Mouse (Mus musculus) lung, postnatal 0 days (tissue): ENCODE measurements around the gene Cyp3a11. TPM values are rescaled to one million over a fixed set of nuclear protein-coding genes. Genes with fewer than 3 reads are reported as not detected.
"Not testable (repeated sequence)": the region's sequence is repeated elsewhere in the genome, so short reads cannot be mapped to it uniquely, and the experiment has no call there.

ENCODE experiments used
- ATAC-seq: fragments of 200-750 bp; cut with Nextera tagmentation; 2 replicates; pipeline ENCODE4 v1.8.0; 2017; ENCODE audit warnings: moderate library complexity
- DNase-seq: peaks from one replicate; pipeline ENCODE4 v3.0.0-alpha.2; 2016; ENCODE audit warnings: low spot score
- H3K27ac ChIP-seq: fragments of 300-500 bp; sonication (generic); 2 replicates; pipeline ENCODE4 v1.5.1; 2014; ENCODE audit warnings: antibody characterized with exemption, mild to moderate bottlenecking, low read length, mixed read lengths
- H3K27me3 ChIP-seq: fragments of 300-500 bp; sonication (generic); replicated peaks from 2 replicates; pipeline ENCODE4 v1.6.1; 2014; ENCODE audit warnings: low read length, mixed read lengths; ENCODE audit not compliant: insufficient read depth
- H3K36me3 ChIP-seq: fragments of 300-500 bp; sonication (generic); 2 replicates; pipeline ENCODE4 v1.6.1; 2014; ENCODE audit warnings: low read length, mixed read lengths; ENCODE audit not compliant: insufficient read depth
- H3K4me1 ChIP-seq: fragments of 300-500 bp; sonication (generic); 2 replicates; pipeline ENCODE4 v1.6.1; 2014; ENCODE audit warnings: antibody characterized with exemption, low read depth, low read length, mixed read lengths; ENCODE audit not compliant: insufficient read depth
- H3K4me2 ChIP-seq: fragments of 300-500 bp; sonication (generic); replicated peaks from 2 replicates; pipeline ENCODE4 v1.6.1; 2014; ENCODE audit warnings: low read depth, mild to moderate bottlenecking, low read length, moderate library complexity, mixed read lengths
- H3K4me3 ChIP-seq: fragments of 300-500 bp; sonication (generic); 2 replicates; pipeline ENCODE4 v1.5.1; 2014; ENCODE audit warnings: low read depth, low read length
- H3K9ac ChIP-seq: fragments of 300-500 bp; sonication (generic); replicated peaks from 2 replicates; pipeline ENCODE4 v1.6.1; 2014; ENCODE audit warnings: low read depth, mild to moderate bottlenecking
- H3K9me3 ChIP-seq: fragments of 300-500 bp; sonication (generic); 2 replicates; pipeline ENCODE4 v1.6.1; 2016; ENCODE audit warnings: low read length, mixed read lengths
- CTCF ChIP-seq: IDR thresholded peaks from 2 replicates; pipeline ENCODE4 v1.5.1; 2016; ENCODE audit warnings: antibody characterized with exemption, mild to moderate bottlenecking
- EP300 ChIP-seq: IDR thresholded peaks from 2 replicates; pipeline ENCODE4 v1.6.1; 2016; ENCODE audit warnings: antibody characterized with exemption, mild to moderate bottlenecking, control low read depth
- WGBS: fragments of 180-500 bp; shearing (Covaris S2); extraction: QIAGEN DNeasy Blood & Tissue Kit; methylation state at CpG from one replicate; pipeline ENCODE4 v1.1.7; 2014; 5-methylcytosine and 5-hydroxymethylcytosine counted together
- polyA plus RNA-seq: library from polyadenylated mRNA; unstranded; fragments of >200 nt; fragmentation: Nextera tagmentation; extraction: Ambion mirVana; gene quantifications from 2 replicates; pipeline ENCODE4 v1.2.1, GENCODE M21; 2015

Gene Cyp3a11
- 0.05 TPM in 1 of 2 replicates, not detected in the other for polyA plus RNA-seq

DNA sequence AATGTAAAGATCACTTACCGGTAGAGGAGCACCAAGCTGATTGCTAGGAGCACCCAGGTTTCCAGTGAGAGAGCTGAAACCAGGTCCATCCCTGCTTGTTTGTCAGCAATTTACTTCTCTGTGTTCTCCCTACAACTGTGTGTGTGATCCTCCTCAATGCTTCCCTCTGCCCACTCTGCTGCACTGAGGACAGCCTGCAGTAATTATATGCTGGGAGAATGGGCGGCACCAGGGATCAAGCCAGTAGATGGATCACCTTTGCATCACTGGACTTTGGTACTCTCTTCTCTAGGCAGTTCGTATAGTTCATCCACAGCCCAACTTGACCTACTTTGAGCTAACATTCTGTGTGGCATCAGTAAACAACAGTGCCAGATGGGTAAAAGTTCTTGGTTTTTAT, at the start of gene Cyp3a11:
TSS of gene Cyp3a11 (minus strand) at position 277 of the 400 bp plus-strand sequence.
- Histone ChIP-seq H3K4me2 (no peak within 1 kb of the TSS), H3K27me3 (no peaks in the 10 kb centered on the region), H3K9me3 (no peaks in the 10 kb centered on the region; the same call in 1 of the 2 replicates), H3K4me3 (no peak within 1 kb of the TSS), H3K9ac (no peak within 1 kb of the TSS), H3K36me3 (no peaks in the 10 kb centered on the region), H3K27ac (no peak within 1 kb of the TSS), H3K4me1 (no peaks in the 10 kb centered on the region)
- no peak for TF ChIP-seq CTCF
- TF ChIP-seq EP300: no peak
- ATAC-seq: no peak
- WGBS: 79% methylated on average over 3 of the region's 3 CpGs
- DNase-seq: no peak

DNA sequence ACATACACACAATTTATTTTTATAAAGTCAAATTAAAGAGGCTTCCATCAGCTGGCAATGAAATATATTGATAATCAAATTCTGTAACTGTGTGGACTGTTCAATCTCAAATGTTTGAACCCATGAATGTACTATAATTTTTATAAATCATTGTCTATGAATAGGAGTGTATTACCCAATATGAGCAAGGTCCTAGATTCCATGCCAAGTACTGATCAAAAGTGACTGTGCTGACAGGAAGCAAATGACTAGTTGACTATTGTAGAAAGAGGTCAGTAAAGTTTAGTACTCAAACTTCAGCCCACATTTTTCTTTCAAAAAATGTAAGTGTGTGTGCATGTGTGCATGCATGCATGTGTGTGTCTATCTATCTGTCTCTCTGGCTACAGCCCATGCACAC, 33.1 kb upstream of the Cyp3a11 start:
- Histone ChIP-seq H3K9ac (no peak overlapping the region), H3K4me3 (no peak overlapping the region), H3K36me3 (no peaks in the 10 kb centered on the region), H3K27ac (no peak overlapping the region), H3K4me2 (no peak overlapping the region), H3K27me3 (no peaks in the 10 kb centered on the region), H3K9me3 (no peaks in the 10 kb centered on the region), H3K4me1 (no peaks in the 10 kb centered on the region)
- DNase-seq: no peak
- no peak for TF ChIP-seq CTCF
- TF ChIP-seq EP300: no peak
- no peak for ATAC-seq

DNA sequence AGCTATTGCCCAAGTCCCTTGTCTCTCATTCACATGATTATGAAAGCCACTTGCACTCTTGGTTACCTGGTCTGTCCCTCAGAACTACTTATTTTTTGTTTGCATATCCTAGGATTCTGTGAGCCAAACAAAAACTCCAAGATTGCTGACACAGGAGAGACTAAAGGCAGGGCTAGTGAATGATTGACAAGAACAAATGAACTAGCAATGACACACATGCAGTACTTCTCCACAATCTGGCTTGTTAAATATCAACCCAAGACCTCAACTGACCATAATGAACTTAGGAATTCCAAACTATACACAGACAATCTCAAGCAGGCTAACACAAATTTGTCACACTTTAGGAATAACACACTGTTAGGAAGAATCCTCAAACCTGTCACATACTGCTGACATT, 32.0 kb upstream of the Cyp3a11 start:
- no peaks in the 10 kb centered on the region for H3K9me3 ChIP-seq
- no peaks in the 10 kb centered on the region for H3K27me3 ChIP-seq
- DNase-seq: no peak
- no peak overlapping the region for H3K4me2 ChIP-seq
- H3K36me3 ChIP-seq: no peaks in the 10 kb centered on the region
- TF ChIP-seq EP300 (no peak), CTCF (no peak)
- H3K9ac ChIP-seq: no peak overlapping the region
- H3K4me3 ChIP-seq: no peak overlapping the region
- no peaks in the 10 kb centered on the region for H3K4me1 ChIP-seq
- no peak overlapping the region for H3K27ac ChIP-seq
- no peak for ATAC-seq

DNA sequence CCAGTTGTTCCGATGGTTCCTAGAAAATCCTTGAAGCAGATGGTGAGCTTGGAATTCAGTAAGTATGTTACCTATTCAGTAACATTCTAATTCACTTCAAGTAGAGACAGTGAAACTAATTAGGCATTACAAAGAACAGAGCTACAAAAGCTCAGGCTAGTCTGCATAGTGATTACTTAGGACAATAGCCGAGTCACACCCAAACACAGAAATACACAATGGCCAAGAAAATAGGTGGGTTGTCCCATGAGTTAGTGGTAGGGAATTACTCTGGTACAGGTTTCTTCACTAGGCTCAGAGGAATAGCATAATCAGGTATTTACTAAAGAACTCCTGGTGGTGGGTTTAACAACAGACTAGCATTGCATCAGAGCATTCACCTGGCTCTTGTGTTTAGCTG, 27.2 kb upstream of the Cyp3a11 start:
- not testable (repeated sequence) for H3K4me1 ChIP-seq, H3K27me3 ChIP-seq, H3K4me3 ChIP-seq, H3K36me3 ChIP-seq, ATAC-seq, H3K27ac ChIP-seq, H3K9ac ChIP-seq, H3K9me3 ChIP-seq, DNase-seq, H3K4me2 ChIP-seq
- WGBS: 75% methylated on average over 2 of the region's 2 CpGs

DNA sequence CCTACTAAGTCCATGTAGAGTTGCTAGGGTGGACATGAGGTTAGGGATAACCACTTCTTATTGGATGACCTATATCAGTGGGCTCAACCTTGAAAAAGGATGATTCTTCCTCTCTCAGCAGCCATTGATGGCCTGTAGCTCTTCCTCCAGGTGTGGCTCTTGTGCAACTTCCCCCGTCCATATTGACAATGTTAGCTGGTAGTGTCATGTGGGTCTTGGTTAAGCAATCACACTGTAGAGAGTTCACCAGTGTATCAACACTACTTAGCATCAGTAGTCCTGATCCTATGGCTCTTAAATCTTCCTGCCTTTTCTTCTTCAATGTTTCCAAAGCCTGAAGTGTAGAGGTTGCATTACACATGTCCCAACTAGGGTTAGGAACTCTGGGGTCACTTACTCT, 24.8 kb upstream of the Cyp3a11 start:
- DNase-seq: no peak
- Histone ChIP-seq H3K27me3 (no peaks in the 10 kb centered on the region), H3K36me3 (no peaks in the 10 kb centered on the region), H3K4me3 (no peak overlapping the region), H3K4me2 (no peak overlapping the region), H3K4me1 (no peaks in the 10 kb centered on the region), H3K27ac (no peak overlapping the region), H3K9me3 (peaks cover 3% of the 10 kb centered on the region; the same call in 1 of the 2 replicates), H3K9ac (no peak overlapping the region)
- TF ChIP-seq CTCF (no peak), EP300 (no peak)
- ATAC-seq: no peak
- WGBS: 78% methylated on average over 1 of the region's 1 CpGs

DNA sequence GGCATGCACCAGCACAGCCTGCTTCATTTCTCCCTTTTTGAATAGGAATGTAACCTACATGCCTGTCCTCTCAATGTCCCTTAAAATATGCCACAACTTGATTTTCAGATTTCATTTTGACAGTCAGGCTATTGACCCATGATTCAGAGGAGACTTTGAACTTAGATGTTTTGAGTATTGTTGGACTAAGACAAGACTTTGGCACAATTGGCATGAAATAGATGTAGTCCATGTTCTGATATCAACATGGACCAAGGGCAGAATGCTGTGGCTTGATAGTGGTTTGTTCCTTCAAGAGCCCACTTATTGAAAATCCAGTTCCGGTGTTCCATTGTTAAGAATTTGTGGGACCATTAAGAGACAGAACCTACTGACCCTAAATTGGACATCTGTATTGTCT, 23.6 kb upstream of the Cyp3a11 start:
- no peaks in the 10 kb centered on the region for H3K4me1 ChIP-seq
- DNase-seq: no peak
- no peaks in the 10 kb centered on the region for H3K27me3 ChIP-seq
- 82% methylated on average over 1 of the region's 1 CpGs for WGBS
- H3K27ac ChIP-seq: no peak overlapping the region
- H3K4me2 ChIP-seq: no peak overlapping the region
- H3K9ac ChIP-seq: no peak overlapping the region
- H3K9me3 ChIP-seq: peaks cover 3% of the 10 kb centered on the region; the same call in 1 of the 2 replicates
- no peak overlapping the region for H3K4me3 ChIP-seq
- ATAC-seq: no peak
- H3K36me3 ChIP-seq: no peaks in the 10 kb centered on the region
- TF ChIP-seq CTCF (no peak), EP300 (no peak)

DNA sequence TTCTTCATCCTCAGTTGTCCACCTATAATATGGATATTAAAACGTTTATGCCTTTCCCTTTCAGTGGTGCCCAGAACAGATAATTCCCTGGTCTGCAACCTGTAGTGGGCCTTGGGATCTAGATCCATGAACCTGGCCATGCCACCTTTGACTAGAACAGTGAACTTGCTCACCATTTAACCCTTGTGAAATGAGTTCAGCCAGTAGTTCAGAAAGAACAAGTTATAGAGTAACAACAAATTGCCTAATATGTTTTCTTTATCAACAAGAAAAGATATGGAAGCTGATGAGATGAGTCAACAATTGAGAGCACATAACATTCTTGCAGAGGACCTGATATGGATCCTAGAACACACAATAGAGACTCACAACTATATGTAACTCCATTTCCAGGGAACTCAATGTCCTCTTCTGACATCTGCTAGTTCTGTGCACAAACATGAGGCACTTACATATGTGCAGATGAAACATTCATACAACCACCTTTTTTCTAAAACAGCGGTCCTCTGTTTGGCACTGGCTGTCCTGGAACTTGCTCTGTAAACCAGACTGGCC, 20.7 kb upstream of the Cyp3a11 start:
- Histone ChIP-seq H3K27ac (no peak overlapping the region), H3K9ac (no peak overlapping the region), H3K9me3 (peaks cover 3% of the 10 kb centered on the region; the same call in 1 of the 2 replicates), H3K27me3 (no peaks in the 10 kb centered on the region), H3K4me2 (no peak overlapping the region), H3K4me3 (no peak overlapping the region), H3K4me1 (no peaks in the 10 kb centered on the region), H3K36me3 (no peaks in the 10 kb centered on the region)
- WGBS: 38% methylated on average over 2 of the region's 2 CpGs
- no peak for TF ChIP-seq EP300
- no peak for TF ChIP-seq CTCF
- ATAC-seq (no peak), DNase-seq (no peak)
